In genomic region chr1:167374003-167374784, GRCm38 (mm10) we compare ENCODE assay signal across 8 mouse cellular contexts. TPM values are rescaled to one million over a fixed set of nuclear protein-coding genes. Genes with fewer than 3 reads are reported as not detected.
DNase-seq lines count a peak whose midpoint lies in the region; ATAC-seq and TF ChIP-seq lines count a peak whose summit lies in the region.

No protein-coding gene starts in this region.

- no peak for TF ChIP-seq POLR2A in brain, embryonic 14.5 days (IDR thresholded peaks at IDR 0.05; ENCODE audit: borderline replicate concordance, extremely low read depth, insufficient read depth, insufficient read length, poor library complexity, severe bottlenecking)

- DNase-seq in CD4-positive helper T cell, adult 2 months (ENCODE audit: low read depth, low spot score), result peak; percentile 59
- DNase-seq in brain, embryonic 14.5 days (ENCODE audit: low read depth), result peak; percentile 59
- peak; percentile 90 to 94 for DNase-seq in kidney, postnatal 25 days
- DNase-seq in thymus, postnatal 10 days (ENCODE audit: low spot score in 2 of 2), result peak; percentile 39 to 60
- DNase-seq in layer of hippocampus, postnatal 25 days (ENCODE audit: extremely low spot score in 1 of 2, low spot score in 1 of 2), result no peak
- no peak for DNase-seq in right cerebral cortex, postnatal 10 days (ENCODE audit: low spot score in 2 of 2)

- ATAC-seq in granulocyte monocyte progenitor cell, adult 5-6 weeks (replicated peaks; ENCODE audit: poor library complexity, severe bottlenecking), result peak; percentile 59
- ATAC-seq in megakaryocyte-erythroid progenitor cell, adult 5-6 weeks (replicated peaks; ENCODE audit: low FRiP score, low TSS enrichment, poor library complexity, severe bottlenecking), result peak; percentile 71

- no peak for TF ChIP-seq CTCF in brain, embryonic 14.5 days (IDR thresholded peaks at IDR 0.05; ENCODE audit: borderline replicate concordance, extremely low read depth, insufficient read depth, insufficient read length)

RNA-seq across cellular contexts. Expression of gene Mgst3, which starts 19.4 kb away (rescaled TPM):
- 113 and 140 TPM in 2 replicates for polyA plus RNA-seq in brain, embryonic 14.5 days (2012; rRNA removed)
- total RNA-seq in granulocyte monocyte progenitor cell, adult 5-6 weeks (2014; fragmentation: Nextera tagmentation), result 11.8 and 15.4 TPM in 2 replicates
- total RNA-seq in granulocyte monocyte progenitor cell, adult 5-6 weeks (2017), result 7.6 and 9.1 TPM in 2 replicates
- 36.8 and 53.5 TPM in 2 replicates for total RNA-seq in megakaryocyte-erythroid progenitor cell, adult 5-6 weeks (2014; fragmentation: Nextera tagmentation)
- 17.8 and 43.6 TPM in 2 replicates for total RNA-seq in megakaryocyte-erythroid progenitor cell, adult 5-6 weeks (2017)
- total RNA-seq in layer of hippocampus, postnatal 25 days (2021), result 10 to 100 TPM; 80.9 to 86.6 TPM

RNA-seq across cellular contexts. Expression of gene Aldh9a1, which starts 24.4 kb away (rescaled TPM):
- polyA plus RNA-seq in brain, embryonic 14.5 days (2012; rRNA removed), result 22.8 and 28.5 TPM in 2 replicates
- 67.6 and 85.8 TPM in 2 replicates for total RNA-seq in granulocyte monocyte progenitor cell, adult 5-6 weeks (2014; fragmentation: Nextera tagmentation)
- total RNA-seq in granulocyte monocyte progenitor cell, adult 5-6 weeks (2017), result 49.5 and 56.7 TPM in 2 replicates
- total RNA-seq in megakaryocyte-erythroid progenitor cell, adult 5-6 weeks (2014; fragmentation: Nextera tagmentation), result 43.2 and 49.4 TPM in 2 replicates
- total RNA-seq in megakaryocyte-erythroid progenitor cell, adult 5-6 weeks (2017), result 29.1 and 42.8 TPM in 2 replicates
- 10 to 100 TPM; 21.4 to 21.5 TPM for total RNA-seq in layer of hippocampus, postnatal 25 days (2021)

Comparison
In these comparisons a context has a peak if more than half of its experiments do, and no peak if none do; other contexts are left out.
1. DNase-seq: peak in CD4-positive helper T cell, adult 2 months (single experiment), brain, embryonic 14.5 days (single experiment), kidney, postnatal 25 days (2 of 2) and thymus, postnatal 10 days (2 of 2); none in layer of hippocampus, postnatal 25 days (0 of 2) and right cerebral cortex, postnatal 10 days (0 of 2).